17 mouse cellular contexts compared by ENCODE assay signal in genomic region chr17:66762716-66763115, GRCm38 (mm10).
"Had no signal": no experiment of that assay in that cellular context is flagged by ENCODE, and none has a peak within 500 bp of the region (broad histone marks: within the 10 kb centered on the region; RNA-seq: fewer than 3 reads in every experiment).

No protein-coding gene starts in this region.

- H3K9ac ChIP-seq: lung, embryonic 15.5 days; midbrain, embryonic 13.5 days; midbrain, embryonic 15.5 days; neural tube, embryonic 12.5 days; stomach, embryonic 15.5 days had no signal

- H3K4me2 ChIP-seq: midbrain, embryonic 11.5 days; midbrain, embryonic 15.5 days had no signal

- H3K9me3 ChIP-seq: lung, embryonic 15.5 days; midbrain, embryonic 13.5 days; midbrain, embryonic 15.5 days; neural tube, embryonic 12.5 days; stomach, embryonic 15.5 days had no signal

- ATAC-seq: lung, postnatal 0 days had no signal

- H3K4me3 ChIP-seq: lung, embryonic 15.5 days; megakaryocyte, embryonic 14.5 days; midbrain, embryonic 13.5 days; midbrain, embryonic 15.5 days; neural tube, embryonic 12.5 days; stomach, embryonic 15.5 days had no signal

- H3K4me1 ChIP-seq: lung, embryonic 15.5 days; megakaryocyte, embryonic 14.5 days had no signal

- DNase-seq: lung, adult 2 months; lung, postnatal 14 days; lung, postnatal 36 days; right cerebral cortex, postnatal 14 days; thymus, adult 2 months; thymus, postnatal 25 days; thymus, postnatal 4 days had no signal

- H3K27me3 ChIP-seq: lung, embryonic 15.5 days; megakaryocyte, embryonic 14.5 days; midbrain, embryonic 13.5 days; midbrain, embryonic 15.5 days; neural tube, embryonic 12.5 days; stomach, embryonic 15.5 days had no signal

- H3K36me3 ChIP-seq: midbrain, embryonic 13.5 days; midbrain, embryonic 15.5 days; neural tube, embryonic 12.5 days; stomach, embryonic 15.5 days had no signal

- H3K27ac ChIP-seq: lung, embryonic 15.5 days; macrophage; midbrain, embryonic 15.5 days; stomach, postnatal 0 days had no signal
